Mouse (Mus musculus): ENCODE data around the gene Slc28a2.
A peak's percentile ranks its signal among the peaks of the same experiment; 100 is the strongest.
"Not testable (repeated sequence)": the region's sequence is repeated elsewhere in the genome, so short reads cannot be mapped to it uniquely, and the experiment has no call there.

Slc28a2 gene

GRCm38 (mm10) chr2:122426200-122426599 lies at the start of gene Slc28a2:
Gene Slc28a2 (plus strand): TSS chr2:122426477.
- not testable (repeated sequence) for DNase-seq

DNA sequence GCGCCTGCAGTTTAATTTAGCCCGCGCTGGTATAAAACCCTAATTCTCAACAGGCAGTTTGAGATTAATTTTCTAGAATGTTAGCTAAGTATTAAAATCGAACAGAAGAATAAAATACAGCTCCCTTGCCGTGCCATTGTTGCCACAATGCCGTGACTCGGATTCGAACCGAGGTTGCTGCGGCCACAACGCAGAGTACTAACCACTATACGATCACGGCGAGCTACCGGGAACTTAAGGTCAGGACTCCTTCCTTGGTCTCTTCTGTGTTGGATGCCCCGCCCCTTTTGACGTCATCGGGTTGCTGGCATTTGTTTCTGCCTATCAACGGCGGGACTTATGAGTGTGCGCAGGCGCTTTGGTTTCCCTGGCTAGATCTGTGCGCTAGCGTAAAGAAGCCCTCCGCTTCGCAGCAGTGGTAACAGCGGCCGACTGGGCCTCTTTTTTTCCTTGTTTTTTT lies 49.0 kb upstream of the Slc28a2 start:
- DNase-seq: peak; percentile 97

DNA sequence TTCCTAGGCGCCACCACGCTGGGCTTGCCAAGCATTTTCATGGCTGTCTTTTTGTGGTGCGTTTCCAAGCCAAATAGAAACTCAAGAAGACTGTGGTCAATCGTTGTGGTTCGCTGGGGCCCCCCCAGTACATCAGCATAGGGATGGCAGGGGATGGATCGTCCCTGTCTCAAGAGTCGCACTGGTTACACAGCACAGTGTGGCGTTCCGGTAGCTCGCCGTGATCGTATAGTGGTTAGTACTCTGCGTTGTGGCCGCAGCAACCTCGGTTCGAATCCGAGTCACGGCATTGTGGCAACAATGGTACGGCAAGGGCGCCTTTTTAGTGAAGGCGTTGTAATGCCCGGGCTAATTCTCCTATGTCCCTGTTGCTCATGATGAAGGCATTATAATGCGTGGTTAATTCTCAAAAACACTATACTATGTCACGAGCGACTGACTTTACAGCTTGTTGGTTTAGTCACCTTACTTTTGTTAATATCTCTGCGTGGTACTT lies 48.5 kb upstream of the Slc28a2 start:
- peak; percentile 70 for DNase-seq

DNA sequence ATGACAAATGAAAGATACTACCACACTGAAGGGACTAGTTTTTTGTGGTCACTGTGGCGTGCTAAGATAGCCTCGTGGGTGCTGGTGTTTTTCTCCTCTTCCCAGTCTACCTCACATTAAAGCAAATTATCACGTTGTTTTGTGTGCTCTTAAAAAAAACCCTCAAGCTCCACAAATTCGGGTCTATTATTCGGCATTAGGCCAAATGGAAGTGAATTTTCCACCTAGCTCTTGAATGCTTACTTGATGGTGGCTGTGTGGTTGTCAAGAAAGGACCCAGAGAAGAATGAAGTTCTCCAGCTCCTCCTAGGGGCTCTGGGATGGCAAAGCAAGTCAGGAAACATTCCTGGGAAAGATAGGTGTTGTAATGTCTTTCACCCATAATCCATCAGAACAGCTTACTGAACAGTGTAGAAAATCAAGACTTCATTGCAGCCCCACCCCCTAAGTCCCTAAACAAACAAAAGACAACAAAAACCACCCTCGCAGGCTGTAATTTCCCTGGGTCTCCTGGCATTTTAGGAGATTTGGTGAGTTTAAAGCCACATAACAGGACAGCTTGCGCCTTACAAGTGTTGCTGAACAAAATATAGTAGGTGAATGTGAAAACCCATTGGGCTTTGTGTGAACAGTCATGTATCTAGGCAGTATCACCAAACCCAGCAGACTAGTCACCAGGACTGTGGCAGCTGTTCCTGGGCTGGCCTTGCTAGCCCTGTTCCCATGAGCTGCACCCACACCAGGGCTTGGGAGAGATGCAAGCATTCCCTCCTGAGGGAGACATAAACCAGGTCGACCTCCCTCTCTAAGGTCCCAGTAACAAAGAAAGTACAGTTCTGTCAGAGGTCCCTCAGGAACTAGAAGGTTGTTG lies 47.6 kb upstream of the Slc28a2 start:
- DNase-seq: peak; percentile 53

- DNase-seq: no peak
These were observed 47.0 kb upstream of the Slc28a2 start for GRCm38 (mm10) chr2:122379292-122379650.

DNA sequence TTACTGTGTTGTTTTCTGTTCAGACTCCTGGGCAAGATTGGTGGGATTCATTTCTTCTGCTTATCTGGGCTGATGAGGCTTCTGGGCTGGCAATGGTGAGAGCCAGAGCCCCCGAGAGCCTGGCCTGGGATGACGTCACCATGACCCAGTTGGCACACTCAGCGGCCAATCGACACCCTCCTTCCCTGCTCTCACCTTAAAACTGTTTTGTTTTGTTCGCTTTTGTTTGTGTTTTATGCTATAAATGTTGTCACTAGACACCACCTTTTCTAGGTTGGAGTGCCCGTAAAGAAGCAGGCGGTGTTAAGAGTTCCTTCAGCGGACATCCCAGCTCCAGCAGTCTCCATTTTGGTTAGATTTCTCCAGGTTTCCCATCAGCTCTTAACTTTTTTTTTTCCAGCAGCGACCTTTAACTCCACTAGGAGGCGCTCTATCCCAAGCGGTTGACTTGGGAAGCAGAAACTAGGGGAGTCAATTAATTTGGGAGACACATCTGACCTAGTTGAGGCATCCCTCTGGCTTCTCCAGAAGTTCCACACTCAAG lies 45.4 kb upstream of the Slc28a2 start:
- peak; percentile 63 for DNase-seq

DNA sequence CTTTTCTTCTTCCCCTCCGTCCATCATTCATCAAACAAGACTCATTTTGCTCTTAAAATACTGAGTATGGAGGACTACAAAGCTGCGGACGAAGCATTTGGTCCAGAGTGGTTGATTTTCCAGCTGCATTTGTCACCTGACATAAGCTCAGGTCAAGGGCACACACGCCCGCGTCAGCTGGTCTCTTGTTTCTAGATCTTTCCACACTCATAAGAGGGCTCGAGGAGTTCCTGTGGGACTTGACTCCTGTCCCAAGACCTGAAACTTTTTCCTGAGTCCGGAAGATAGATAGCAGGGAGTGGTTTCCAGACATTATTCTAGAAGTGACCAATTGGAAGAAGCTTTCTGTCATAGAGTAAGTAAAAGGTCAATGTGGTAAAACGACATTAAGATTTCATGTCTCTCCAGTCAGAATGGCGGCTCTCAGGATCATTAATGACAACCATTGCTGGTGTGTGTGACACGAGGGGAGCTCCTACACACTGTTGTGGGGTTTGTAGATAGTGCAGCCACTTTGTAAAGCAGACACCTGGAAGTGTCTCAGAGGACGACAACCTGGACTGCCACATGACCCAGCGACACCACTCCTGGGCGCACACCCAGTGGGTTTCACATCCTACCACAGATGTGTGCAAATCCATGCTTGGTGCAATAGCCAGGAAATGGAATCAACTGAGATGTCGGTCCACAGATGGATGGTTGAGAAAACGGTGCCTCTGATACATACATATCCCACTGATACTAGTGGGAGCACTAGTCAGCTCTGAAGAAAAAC lies 44.8 kb upstream of the Slc28a2 start:
- no peak for DNase-seq

GRCm38 (mm10) chr2:122382121-122382520 lies 44.2 kb upstream of the Slc28a2 start:
- DNase-seq: no peak

DNA sequence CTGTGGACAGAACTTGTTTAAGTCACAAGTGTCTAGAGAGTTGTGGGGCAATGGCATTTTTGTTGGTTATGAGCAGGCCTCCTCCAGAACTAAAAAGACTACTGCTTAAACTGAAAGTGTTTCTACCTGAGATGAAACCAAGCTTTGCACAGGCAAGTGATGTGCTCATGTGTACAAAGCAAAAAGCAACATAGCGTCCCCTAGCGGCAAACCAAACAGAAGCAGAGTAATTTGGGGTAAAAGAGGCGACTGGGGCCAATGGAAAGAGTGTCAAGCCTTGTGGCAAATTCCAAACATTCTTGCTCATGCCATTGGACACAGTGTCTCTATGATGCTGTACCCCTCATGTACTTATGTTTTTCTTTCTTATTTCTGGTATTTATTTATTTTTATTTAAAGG lies 41.2 kb upstream of the Slc28a2 start:
- no peak for DNase-seq

DNA sequence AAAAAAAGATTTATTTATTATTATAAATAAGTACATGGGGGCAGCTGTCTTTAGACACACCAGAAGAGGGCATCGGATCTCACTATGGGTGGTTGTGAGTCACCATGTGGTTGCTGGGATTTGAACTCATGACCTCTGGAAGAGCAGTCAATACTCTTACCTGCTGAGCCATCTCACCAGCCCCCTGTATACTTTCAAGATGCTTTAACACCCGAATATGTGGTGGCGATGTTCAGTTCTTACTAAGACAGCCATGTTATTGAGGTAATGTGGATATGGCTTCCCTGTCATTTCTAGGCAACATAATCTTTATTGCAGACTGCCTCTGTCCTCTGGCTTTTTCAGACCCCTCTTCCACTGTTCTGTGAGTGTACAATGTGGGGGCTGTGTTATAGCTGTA lies 39.1 kb upstream of the Slc28a2 start:
- DNase-seq: not testable (repeated sequence)

- DNase-seq: no peak
These were observed 30.1 kb upstream of the Slc28a2 start for GRCm38 (mm10) chr2:122396150-122396549.

- no peak for DNase-seq
These were observed 18.7 kb upstream of the Slc28a2 start for GRCm38 (mm10) chr2:122407607-122408006.

- DNase-seq: no peak
These were observed 17.3 kb upstream of the Slc28a2 start for GRCm38 (mm10) chr2:122408928-122409327.

GRCm38 (mm10) chr2:122426645-122427044 lies 368 bp downstream of the Slc28a2 start:
- DNase-seq: not testable (repeated sequence)

DNA sequence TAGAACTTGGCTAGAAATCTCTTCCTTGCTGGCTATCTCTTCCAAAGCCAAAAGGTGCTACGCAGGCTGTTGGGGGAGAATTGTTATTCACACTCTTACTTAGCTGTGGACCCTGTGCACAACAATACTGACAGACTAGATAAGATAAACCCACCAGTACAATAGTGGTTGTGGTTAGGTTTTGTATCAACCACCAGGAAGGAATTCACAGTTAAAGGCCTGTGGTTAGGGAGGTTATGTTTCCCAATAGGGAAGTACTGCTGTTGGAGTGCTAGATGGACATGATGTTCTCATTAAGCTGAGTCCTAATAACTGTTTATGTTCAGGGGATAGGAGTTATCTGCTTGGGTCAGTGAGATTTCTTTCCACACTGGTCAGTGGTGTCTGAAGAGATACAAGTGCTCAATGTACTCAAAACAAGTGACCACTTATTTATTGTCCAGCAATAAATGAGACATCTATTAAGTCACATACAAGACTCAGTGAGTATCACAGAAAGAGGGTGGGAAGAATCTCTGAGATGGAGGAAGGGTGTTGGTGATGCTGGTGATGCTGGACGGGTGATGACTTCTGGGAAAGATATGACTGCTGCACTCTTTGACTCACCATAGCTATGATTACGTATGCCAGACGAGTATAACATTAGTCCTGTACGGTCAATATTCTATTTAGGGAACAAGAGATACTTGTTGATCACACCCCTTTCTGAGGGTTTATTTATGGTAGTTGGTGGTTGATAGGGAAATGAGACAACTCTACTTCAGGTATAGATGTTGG lies 12.6 kb downstream of the Slc28a2 start:
- not testable (repeated sequence) for DNase-seq

DNA sequence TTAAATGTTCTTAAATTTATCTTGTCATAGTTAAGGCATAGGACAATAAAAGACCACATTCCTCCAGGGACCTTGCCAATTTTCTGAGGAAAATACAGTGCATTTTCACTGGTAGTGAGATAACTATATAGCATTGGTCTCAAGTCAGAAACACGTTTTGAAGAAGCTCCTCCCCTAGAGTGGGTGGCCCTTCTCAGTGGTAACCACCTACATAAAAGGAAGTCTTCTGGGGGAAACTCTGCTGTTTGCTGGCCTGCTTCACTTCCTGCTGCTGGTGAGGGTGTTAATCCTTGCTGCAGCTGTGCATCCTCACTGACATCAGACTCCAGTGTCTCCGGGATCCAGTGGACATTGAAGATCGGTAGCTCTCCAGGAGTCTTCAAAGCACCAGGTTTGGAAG lies 14.2 kb downstream of the Slc28a2 start:
- DNase-seq: not testable (repeated sequence)

DNA sequence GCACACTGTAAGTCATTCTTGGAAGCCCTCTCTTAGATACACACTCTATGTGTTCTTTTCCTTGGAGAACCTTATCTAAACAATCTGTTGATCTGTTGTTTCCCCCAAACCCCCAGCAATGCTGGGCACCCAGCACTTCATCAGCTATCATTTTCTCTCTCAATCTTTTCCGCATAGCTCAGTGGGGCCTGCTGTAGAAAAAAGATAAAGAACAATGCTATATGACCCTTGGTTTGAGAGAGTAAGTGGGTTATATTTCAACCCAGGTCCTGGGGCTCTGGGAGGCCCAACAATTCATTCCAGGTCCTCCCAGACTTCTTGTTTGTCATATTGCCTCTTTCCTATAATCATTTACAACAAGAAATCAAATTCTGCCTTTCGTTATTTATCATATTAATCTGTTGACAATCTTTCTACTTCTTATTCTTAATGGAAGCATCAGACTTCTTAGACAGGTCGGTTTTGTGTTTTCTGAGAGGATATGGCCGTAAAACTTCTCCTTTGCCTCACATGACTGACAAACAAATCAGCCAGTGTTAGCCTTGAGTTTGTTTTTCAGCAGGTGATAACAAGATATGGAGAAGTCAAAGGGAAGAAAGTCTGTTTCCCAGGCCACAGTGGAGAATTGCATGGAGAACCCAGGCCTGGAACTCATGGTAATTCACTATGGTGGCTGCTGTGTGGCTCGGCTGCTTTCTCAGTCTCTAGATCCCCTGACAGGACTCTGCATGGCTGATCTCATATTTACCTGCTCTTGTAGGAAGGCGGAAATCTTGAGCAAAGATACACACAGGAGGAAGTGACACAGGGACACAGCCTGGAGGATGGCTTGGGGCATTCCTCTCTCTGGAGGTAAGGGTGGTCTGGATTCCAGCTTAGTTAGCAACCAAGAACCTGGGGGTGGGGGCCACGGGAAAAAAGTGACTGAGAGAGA lies 15.0 kb downstream of the Slc28a2 start:
- DNase-seq: no peak

DNA sequence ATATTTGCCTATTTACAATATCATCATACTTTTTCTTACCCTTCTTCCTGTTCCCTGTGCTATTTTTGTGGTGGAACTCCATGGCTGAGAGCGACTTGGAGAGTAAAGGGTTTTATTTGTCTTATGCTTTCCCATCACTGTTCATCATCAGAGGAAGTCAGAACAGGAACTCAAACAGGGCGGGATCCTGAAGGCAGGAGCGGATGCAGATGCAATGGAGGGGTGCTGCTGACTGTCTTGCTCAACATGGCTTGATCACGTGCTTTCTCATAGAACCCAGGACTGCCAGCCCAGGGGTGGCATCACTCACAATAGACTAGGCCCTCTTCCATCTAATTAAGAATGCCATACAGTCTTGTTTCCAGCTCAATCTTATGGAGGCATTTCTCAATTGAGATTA lies 24.1 kb downstream of the Slc28a2 start:
- DNase-seq: no peak

GRCm38 (mm10) chr2:122452426-122452825 lies 26.1 kb downstream of the Slc28a2 start:
- DNase-seq: no peak

GRCm38 (mm10) chr2:122466901-122467300 lies 40.6 kb downstream of the Slc28a2 start:
- no peak for DNase-seq

- DNase-seq: peak; percentile 93
These were observed 41.2 kb downstream of the Slc28a2 start for GRCm38 (mm10) chr2:122467351-122468013.

Measured in cerebellum, adult 11 months (tissue).